In the genomic region with DNA sequence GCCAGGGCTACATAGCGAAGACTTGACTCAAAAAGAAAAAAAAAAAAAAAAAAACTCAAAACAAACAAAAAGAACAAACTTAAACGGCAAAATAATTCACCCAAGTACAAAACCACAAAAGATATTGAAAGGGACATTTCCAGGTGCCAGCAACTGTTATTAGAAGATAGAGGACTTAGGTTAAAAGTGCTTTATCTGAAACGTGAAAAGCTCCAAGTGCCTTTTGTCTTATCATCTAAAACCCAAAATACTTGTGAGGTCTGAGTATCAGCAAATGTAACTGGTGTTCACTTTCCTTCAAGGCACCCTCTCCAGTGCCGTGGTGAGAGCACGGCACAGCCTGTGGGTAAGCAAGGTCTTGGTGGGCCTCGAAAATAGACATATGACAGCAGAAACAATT, we compare ENCODE assay signal across 21 mouse cellular contexts. TPM values are rescaled to one million over a fixed set of nuclear protein-coding genes. Genes with fewer than 3 reads are reported as not detected.
DNase-seq lines count a peak whose midpoint lies in the region; ATAC-seq and TF ChIP-seq lines count a peak whose summit lies in the region.
"Had no signal": no experiment of that assay in that cellular context is flagged by ENCODE, and none has a peak within 500 bp of the region (broad histone marks: within the 10 kb centered on the region; RNA-seq: fewer than 3 reads in every experiment).

No protein-coding gene starts in this region.

- DNase-seq in liver, embryonic 14.5 days (ENCODE audit: low read depth in 3 of 3, low spot score in 3 of 3), result peak; percentile 18 to 46 (median 37)
- DNase-seq in thymus, postnatal 0 days (ENCODE audit: low spot score), result no peak
- no peak for DNase-seq in ovary, adult 18-20 months (ENCODE audit: low spot score)
- DNase-seq: cerebellum, adult 2 months; cerebellum, postnatal 25 days; gastrocnemius, postnatal 10 days; heart, postnatal 10 days; kidney, adult 9 months; kidney, postnatal 25 days; lung, embryonic 14.5 days had no signal

- H3K9me3 ChIP-seq in liver, embryonic 14.5 days (ENCODE audit: control insufficient read depth, low read length), result no peaks in the 10 kb centered on the region
- no peaks in the 10 kb centered on the region for H3K9me3 ChIP-seq in midbrain, embryonic 13.5 days
- H3K9me3 ChIP-seq: forebrain, embryonic 15.5 days; hindbrain, embryonic 10.5 days; intestine, embryonic 15.5 days; limb, embryonic 13.5 days; neural tube, embryonic 15.5 days had no signal

- no peak overlapping the region for H3K9ac ChIP-seq in liver, embryonic 14.5 days (replicated peaks)
- no peak overlapping the region for H3K9ac ChIP-seq in midbrain, embryonic 13.5 days (replicated peaks)
- H3K9ac ChIP-seq: forebrain, embryonic 15.5 days; intestine, embryonic 15.5 days; limb, embryonic 13.5 days; lung, embryonic 14.5 days had no signal

- H3K4me3 ChIP-seq in bone marrow, adult 2 months (replicated peaks; ENCODE audit: control insufficient read depth, low read depth, low read length), result no peak overlapping the region
- H3K4me3 ChIP-seq in liver, embryonic 14.5 days (ENCODE audit: insufficient read depth in 1 of 2, low read depth in 2 of 2, low read length in 2 of 2), result no peak overlapping the region
- no peak overlapping the region for H3K4me3 ChIP-seq in midbrain, embryonic 13.5 days (replicated peaks)
- H3K4me3 ChIP-seq: forebrain, embryonic 15.5 days; hindbrain, embryonic 10.5 days; intestine, embryonic 15.5 days; limb, embryonic 13.5 days; neural tube, embryonic 15.5 days had no signal

- peaks cover 7% of the 10 kb centered on the region; the same call in 1 of the 2 replicates for H3K36me3 ChIP-seq in liver, embryonic 14.5 days (replicated peaks; ENCODE audit: control insufficient read depth, insufficient read depth, low read depth)
- H3K36me3 ChIP-seq in midbrain, embryonic 13.5 days, result peaks cover 29% of the 10 kb centered on the region

- TF ChIP-seq POLR2A in bone marrow, adult 2 months (IDR thresholded peaks at IDR 0.05; ENCODE audit: borderline replicate concordance, control insufficient read depth, low read depth, low read length), result no peak

- H3K4me2 ChIP-seq in liver, embryonic 14.5 days (ENCODE audit: low read depth), result peak overlapping the region; percentile 11
- H3K4me2 ChIP-seq in midbrain, embryonic 13.5 days (replicated peaks), result no peak overlapping the region
- H3K4me2 ChIP-seq: forebrain, embryonic 15.5 days; heart, embryonic 11.5 days; intestine, embryonic 15.5 days; limb, embryonic 13.5 days; lung, embryonic 14.5 days; neural tube, embryonic 15.5 days had no signal

- WGBS in bone marrow, adult 2 months, result 56% methylated on average over 6 of the region's 6 CpGs
- WGBS in liver, embryonic 14.5 days (ENCODE audit: insufficient replicate concordance), result 11% methylated on average over 6 of the region's 6 CpGs
- WGBS in midbrain, embryonic 13.5 days, result 90% methylated on average over 6 of the region's 6 CpGs

- no peak for TF ChIP-seq CTCF in bone marrow, adult 2 months (IDR thresholded peaks at IDR 0.05; ENCODE audit: control insufficient read depth, insufficient read depth, low read length)
- TF ChIP-seq CTCF in liver, embryonic 14.5 days (IDR thresholded peaks at IDR 0.05; ENCODE audit: low read depth), result no peak

- ATAC-seq in erythroblast, adult 5-6 weeks (replicated peaks; ENCODE audit: low FRiP score, poor library complexity, severe bottlenecking), result 0 out of 2 replicates have a peak, but pooled peaks have one; percentile 34
- peak; percentile 83 for ATAC-seq in liver, embryonic 14.5 days (ENCODE audit: insufficient read depth)
- ATAC-seq in megakaryocyte-erythroid progenitor cell, adult 5-6 weeks (replicated peaks; ENCODE audit: low FRiP score, low TSS enrichment, poor library complexity, severe bottlenecking), result peak; percentile 90
- ATAC-seq in midbrain, embryonic 13.5 days, result no peak
- ATAC-seq: forebrain, embryonic 15.5 days; hindbrain, embryonic 16.5 days had no signal

- H3K27me3 ChIP-seq in liver, embryonic 14.5 days (ENCODE audit: control insufficient read depth, insufficient read depth, low read length), result no peaks in the 10 kb centered on the region
- no peaks in the 10 kb centered on the region for H3K27me3 ChIP-seq in midbrain, embryonic 13.5 days
- H3K27me3 ChIP-seq: forebrain, embryonic 15.5 days; intestine, embryonic 15.5 days; limb, embryonic 13.5 days; neural tube, embryonic 15.5 days had no signal

- peaks cover 3% of the 10 kb centered on the region; the same call in 1 of the 2 replicates for H3K4me1 ChIP-seq in bone marrow, adult 2 months (ENCODE audit: control insufficient read depth, insufficient read depth, low read length)
- H3K4me1 ChIP-seq in liver, embryonic 14.5 days (replicated peaks; ENCODE audit: control insufficient read depth in 2 of 2, insufficient read depth in 2 of 2, low read length in 1 of 2), result peaks cover 5 to 19% of the 10 kb centered on the region in 2 experiments
- H3K4me1 ChIP-seq in midbrain, embryonic 13.5 days (replicated peaks), result no peaks in the 10 kb centered on the region
- H3K4me1 ChIP-seq: hindbrain, embryonic 10.5 days; intestine, embryonic 15.5 days; neural tube, embryonic 15.5 days had no signal

- peak; percentile 66 for TF ChIP-seq EP300 in liver, embryonic 14.5 days (IDR thresholded peaks at IDR 0.05; ENCODE audit: low read depth)

- H3K27ac ChIP-seq in bone marrow, adult 2 months (ENCODE audit: control insufficient read depth, insufficient read depth, low read depth, low read length, poor library complexity), result peak overlapping the region; percentile 49; the same call in 1 of the 2 replicates
- H3K27ac ChIP-seq in liver, embryonic 14.5 days, result peak overlapping the region; percentile 5
- H3K27ac ChIP-seq in midbrain, embryonic 13.5 days, result no peak overlapping the region
- H3K27ac ChIP-seq: forebrain, embryonic 15.5 days; hindbrain, embryonic 10.5 days; intestine, embryonic 15.5 days; limb, embryonic 13.5 days; neural tube, embryonic 15.5 days had no signal

RNA-seq across cellular contexts. Expression of a gene that starts 26.2 kb away (rescaled TPM):
- 18.5 and 23.4 TPM in 2 replicates for polyA plus RNA-seq in bone marrow, adult 2 months (2011; ENCODE audit: insufficient read depth, insufficient read length, low replicate concordance, missing spikeins)
- 29.2 and 31.1 TPM in 2 replicates for total RNA-seq in erythroblast, adult 5-6 weeks (2015; ENCODE audit: low replicate concordance)
- total RNA-seq in erythroblast, adult 5-6 weeks (2017; ENCODE audit: low replicate concordance), result 14.8 and 20.4 TPM in 2 replicates
- polyA plus RNA-seq in liver, embryonic 14.5 days (2012; rRNA removed), result 10.6 and 15.6 TPM in 2 replicates
- polyA plus RNA-seq in liver, embryonic 14.5 days (2014; fragmentation: Nextera tagmentation; extraction: Ambion mirVana), result 32.1 and 34.9 TPM in 2 replicates
- total RNA-seq in megakaryocyte-erythroid progenitor cell, adult 5-6 weeks (2014; fragmentation: Nextera tagmentation), result 76.7 and 79.4 TPM in 2 replicates
- 86.8 and 184 TPM in 2 replicates for total RNA-seq in megakaryocyte-erythroid progenitor cell, adult 5-6 weeks (2017)
- polyA plus RNA-seq in thymus, postnatal 0 days (2015; fragmentation: Nextera tagmentation; extraction: Ambion mirVana), result 48.9 and 51.0 TPM in 2 replicates
- polyA plus RNA-seq in midbrain, embryonic 13.5 days (2015; fragmentation: Nextera tagmentation; extraction: Ambion mirVana), result 57.9 and 59.3 TPM in 2 replicates

RNA-seq across cellular contexts. Expression of a gene that starts 38.0 kb away (rescaled TPM):
- 3.2 and 6.0 TPM in 2 replicates for polyA plus RNA-seq in bone marrow, adult 2 months (2011; ENCODE audit: insufficient read depth, insufficient read length, low replicate concordance, missing spikeins)
- total RNA-seq in erythroblast, adult 5-6 weeks (2015; ENCODE audit: low replicate concordance), result not detected in 2 replicates
- total RNA-seq in erythroblast, adult 5-6 weeks (2017; ENCODE audit: low replicate concordance), result 0.60 TPM in 1 of 2 replicates, not detected in the other
- 0.40 and 0.47 TPM in 2 replicates for polyA plus RNA-seq in liver, embryonic 14.5 days (2012; rRNA removed)
- 0.72 and 0.86 TPM in 2 replicates for polyA plus RNA-seq in liver, embryonic 14.5 days (2014; fragmentation: Nextera tagmentation; extraction: Ambion mirVana)
- total RNA-seq in megakaryocyte-erythroid progenitor cell, adult 5-6 weeks (2014; fragmentation: Nextera tagmentation), result not detected in 2 replicates
- not detected in 2 replicates for total RNA-seq in megakaryocyte-erythroid progenitor cell, adult 5-6 weeks (2017)
- polyA plus RNA-seq in thymus, postnatal 0 days (2015; fragmentation: Nextera tagmentation; extraction: Ambion mirVana), result 2.5 and 4.1 TPM in 2 replicates
- polyA plus RNA-seq in midbrain, embryonic 13.5 days (2015; fragmentation: Nextera tagmentation; extraction: Ambion mirVana), result 7.4 and 8.4 TPM in 2 replicates

Comparison
In these comparisons a context has a peak if more than half of its experiments do, and no peak if none do; other contexts are left out.
1. DNase-seq: peak in liver, embryonic 14.5 days (3 of 3); none in thymus, postnatal 0 days (single experiment) and ovary, adult 18-20 months (single experiment).